Mouse (Mus musculus) kidney, postnatal 14 days (tissue): ENCODE measurements at regions not wholly inside any gene's neighbourhood (a gene's known extent, or its start where the extent isn't known, plus 50 kb on each side); places are given as distances from the start of the nearest gene placed in this dataset.
A peak's percentile ranks its signal among the peaks of the same experiment; 100 is the strongest.

Source experiments
- DNase-seq: peaks from one replicate; pipeline ENCODE4 v3.0.0; 2022; ENCODE audit warnings: mixed read lengths

DNA sequence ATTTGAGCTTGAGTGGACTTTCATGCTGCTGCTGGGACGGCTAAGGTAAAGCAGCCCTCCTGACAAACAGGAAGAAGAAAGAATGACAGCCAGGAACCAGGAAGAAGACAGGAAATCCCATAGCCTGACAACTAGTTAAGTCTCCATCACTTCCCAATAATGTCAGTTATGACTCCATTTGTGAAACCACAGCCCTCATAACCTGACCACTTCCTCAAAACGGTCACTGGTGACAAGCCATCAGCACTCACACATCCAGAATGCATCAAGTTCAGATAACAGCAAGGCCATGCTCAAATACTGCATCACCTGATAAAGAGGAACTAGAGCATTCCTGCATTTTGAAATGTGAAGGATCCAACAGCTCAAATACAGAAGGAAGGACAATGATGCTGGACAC, 288.3 kb downstream of the Zfp706 start:
- no peak for DNase-seq

DNA sequence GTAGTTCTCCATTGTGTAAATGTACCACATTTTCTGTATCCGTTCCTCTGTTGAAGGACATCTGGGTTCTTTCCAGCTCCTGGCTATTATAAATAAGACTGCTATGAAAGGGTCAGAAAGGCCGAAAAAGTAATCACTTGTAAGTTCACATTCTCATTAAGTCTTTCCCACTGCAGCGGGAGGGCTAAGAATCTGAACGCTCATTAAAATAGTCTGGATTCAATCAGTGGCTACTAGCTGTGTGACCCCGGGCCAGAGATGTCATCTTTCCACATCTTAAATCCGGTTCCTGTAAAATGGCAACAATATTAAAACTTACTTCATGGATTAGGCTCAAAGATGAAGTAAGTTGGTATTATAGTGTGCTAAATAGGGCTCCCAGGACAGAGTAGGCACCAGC, 289.7 kb downstream of the Zfp706 start:
- DNase-seq: peak; percentile 23

DNA sequence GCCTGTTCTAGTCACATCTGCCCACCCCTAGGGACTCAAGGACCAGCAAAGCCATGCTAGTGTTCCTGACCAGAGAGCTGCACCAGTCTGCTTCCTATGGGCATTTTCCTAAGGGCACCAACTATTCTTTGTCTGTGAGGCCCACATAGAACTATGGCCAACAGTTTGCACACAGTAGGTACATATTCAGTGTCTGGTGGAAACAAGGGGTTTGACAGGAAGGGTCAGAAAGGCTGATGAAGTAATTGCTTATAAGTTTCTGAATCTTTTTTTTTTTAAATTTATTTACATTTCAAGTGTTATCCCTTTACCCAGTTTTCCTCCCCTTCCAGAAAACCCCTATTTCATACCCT, 290.9 kb downstream of the Zfp706 start:
- no peak for DNase-seq

DNA sequence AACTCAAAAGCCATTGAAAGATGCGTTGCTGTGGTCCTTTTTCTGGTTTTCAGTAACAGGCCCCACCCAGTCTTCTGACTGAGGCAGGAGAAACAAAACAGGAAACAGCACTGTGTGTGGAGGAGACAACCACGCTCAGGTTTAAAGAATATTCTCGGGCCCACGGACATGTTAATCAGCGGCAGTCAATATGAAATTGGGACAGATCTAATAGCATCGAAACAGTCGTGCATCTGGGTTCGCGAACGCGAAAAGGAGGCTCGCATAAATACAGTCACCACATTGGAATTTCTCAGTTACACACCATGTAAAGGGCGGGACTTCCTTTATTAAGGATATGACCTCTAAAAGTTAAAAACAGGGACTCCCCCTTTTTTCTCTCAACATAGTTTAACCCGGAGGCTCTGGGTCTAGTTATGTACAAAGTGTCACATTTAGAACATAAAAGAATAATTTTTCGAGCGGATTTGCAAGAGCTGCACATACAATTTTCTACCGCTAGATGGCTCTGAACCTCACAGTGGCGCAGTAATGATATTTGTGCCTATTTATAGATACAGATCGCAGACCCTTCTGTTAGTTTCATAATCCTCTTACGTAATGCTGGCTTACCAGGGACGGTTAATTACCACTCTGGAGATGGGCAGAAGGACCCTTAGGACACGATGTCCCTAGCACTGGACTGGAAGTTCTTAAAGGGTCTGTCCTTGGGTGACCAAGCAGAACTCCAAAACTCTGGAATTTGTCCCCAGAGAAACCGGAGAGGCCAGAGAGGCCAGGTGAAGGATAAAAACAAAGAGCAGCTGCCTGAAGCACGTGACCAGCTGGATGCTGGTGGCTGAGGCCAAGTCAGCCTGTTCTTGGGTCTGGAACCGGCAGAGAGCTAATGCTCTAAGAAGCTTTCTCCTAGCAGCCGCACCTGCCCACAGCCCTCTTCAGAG, 291.6 kb downstream of the Zfp706 start:
- DNase-seq: peak; percentile 88

- no peak for DNase-seq
Observed at GRCm38 (mm10) chr15:36715159-36715558, 292.4 kb downstream of the Zfp706 start.

DNA sequence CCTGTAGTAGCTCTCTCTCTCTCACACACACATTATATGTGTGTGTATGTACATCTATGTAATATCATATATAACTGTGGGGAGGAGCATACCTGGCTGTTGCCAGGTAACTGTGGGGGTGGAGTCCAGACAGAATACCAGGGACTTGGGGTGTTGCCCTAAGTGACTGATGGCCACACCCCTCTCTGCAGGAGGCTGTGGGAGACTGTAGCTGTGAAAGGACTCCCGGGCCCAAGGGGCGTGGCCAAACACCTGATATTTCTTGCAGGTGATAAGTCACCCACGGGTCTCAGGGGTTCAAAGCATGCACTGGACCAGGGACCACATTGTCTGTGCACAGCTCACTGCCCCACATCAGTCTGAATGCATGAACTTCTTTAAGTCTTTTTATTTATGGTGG, 297.8 kb downstream of the Zfp706 start:
- DNase-seq: no peak

DNA sequence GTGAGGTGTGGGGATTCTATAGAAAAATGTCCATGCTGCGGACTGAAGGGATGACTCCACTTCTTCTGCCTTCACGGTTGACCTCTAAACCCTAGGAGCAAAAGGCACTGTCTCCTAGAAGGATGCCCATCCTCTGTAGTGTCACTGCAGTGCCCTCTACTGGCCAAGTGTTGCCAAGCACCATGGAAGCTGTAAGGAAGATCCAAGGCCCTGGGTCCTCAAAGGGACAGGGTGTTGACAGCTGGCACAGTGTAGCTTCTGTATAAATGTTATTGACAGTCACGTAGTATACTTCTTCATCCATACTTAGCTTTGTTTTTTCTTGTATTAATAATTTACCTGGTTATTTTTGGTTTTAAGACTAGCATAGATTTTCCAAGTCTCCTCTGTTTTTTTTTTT, 299.1 kb downstream of the Zfp706 start:
- DNase-seq: peak; percentile 79

DNA sequence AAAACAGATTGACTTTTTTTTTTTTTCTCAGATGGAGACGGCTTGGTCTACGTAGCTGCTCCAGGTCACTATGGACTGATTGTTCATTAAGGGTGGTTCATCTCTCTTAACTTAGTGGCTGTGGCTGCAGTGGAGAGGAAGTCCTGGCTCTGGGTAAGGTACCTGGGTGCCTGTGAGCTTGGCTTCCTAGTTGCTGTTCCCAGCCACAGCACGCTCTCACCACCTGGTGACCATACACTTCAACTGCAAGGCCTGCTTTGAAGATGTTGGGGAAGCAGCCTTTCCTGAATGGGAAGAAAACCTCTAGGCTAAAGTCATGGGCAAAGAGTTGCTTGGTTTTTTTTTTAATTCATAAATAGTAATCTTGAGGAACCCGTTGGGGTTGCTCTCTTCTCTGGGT, 301.6 kb downstream of the Zfp706 start:
- peak; percentile 77 for DNase-seq

- DNase-seq: no peak
Observed at GRCm38 (mm10) chr15:36705391-36705790, 302.2 kb downstream of the Zfp706 start.

DNA sequence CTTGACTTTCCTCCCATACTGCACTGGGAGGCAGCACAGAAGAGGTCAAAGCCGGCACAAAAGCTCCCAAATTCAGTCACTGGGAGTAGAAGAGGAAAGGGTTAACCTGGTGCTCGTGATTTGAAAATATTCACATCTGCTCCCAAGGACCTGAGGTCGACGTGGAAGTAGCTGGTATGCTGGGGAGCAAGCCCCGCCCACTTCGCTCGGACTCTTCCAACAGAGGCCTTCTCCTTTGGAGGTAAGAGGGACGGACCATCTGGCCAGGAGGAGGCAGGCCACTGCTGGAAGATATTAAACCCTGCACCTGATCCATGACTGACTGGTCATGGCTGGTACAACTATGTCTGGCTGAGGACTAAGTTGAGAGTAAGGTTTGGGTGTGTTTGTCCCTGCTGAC, 305.7 kb downstream of the Zfp706 start:
- DNase-seq: no peak

- DNase-seq: no peak
Observed at GRCm38 (mm10) chr15:36700196-36700595, 307.4 kb downstream of the Zfp706 start.

DNA sequence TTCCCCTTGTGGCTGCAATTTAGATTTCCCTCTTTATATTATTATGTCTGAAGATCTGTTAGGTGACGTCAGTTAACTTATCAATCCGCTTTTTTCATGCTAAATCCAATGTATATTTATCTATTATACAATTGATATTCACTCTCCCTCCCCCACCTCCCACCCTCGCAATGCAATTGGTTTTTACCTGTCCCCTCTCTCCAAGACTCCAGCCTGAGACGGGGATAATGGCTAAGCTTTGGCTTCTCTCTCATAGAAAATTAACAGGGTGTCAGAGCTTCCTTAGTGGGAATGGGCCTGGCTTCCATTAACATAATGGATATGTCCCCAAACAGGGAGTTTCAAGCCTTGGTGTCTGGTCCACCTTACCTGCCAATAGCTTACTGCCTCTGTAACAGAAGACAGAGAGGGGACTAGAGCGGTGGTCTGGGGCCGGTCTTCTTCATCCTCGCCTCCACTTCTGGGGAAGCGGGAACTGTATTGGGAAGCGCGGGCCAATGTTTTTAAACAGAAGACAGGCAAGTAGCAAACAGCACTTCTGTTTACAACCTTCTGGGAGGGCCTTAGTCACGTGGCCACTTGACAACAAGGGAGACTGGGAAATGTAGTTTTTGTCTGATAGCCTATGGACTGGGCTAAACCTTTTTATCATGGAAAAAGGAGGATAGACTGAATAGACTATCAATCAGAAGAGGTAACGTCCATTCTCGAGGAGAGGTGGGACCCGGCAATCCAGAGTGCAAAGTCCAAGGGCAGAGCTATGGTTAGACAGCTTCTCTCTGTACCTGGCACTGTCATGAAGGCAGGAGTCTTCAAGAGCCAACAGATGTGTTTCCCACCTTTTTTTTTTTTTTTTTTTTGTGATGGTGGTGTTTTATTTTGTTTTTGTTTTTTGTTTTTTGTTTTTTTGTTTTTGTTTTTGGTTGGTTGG, 312.1 kb downstream of the Zfp706 start:
- DNase-seq: peak; percentile 67

GRCm38 (mm10) chr15:36691002-36691652, 316.4 kb downstream of the Zfp706 start:
- no peak for DNase-seq

GRCm38 (mm10) chr15:36689881-36690280, 317.7 kb downstream of the Zfp706 start:
- DNase-seq: no peak

GRCm38 (mm10) chr15:36689301-36689700, 318.3 kb downstream of the Zfp706 start:
- no peak for DNase-seq

DNA sequence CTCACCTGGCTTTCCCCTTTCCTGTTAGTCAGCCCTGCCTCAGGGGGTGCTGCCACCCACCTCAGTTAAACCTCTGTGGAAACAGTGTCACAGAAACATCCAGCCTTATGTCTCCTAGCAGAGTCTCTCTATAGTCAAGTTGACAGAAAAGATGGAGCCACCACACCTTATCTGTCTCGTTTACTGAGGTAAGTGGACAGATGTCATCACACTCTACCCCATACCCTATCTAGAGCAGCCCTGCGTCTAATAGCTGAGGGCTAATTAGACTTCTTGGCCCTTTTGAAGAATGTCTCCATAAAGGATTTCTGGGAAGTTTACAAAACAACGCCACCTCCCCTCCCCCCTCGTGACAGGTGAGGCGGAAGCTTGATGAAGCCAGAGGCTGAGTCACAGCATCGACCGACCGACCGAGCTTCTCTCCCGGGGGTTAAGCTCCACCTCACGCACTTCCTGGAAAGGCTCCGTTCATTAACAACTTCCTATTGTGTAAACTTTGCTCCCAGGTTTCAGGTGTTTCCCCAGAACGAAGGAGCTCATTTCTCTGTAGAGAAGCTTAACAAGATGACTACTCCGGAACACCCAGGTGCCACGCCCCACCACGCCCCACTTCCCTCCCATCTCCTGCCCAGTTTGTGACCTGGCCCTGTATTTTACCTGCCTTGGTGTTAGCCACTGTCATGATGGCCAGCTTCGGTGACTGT, 319.4 kb downstream of the Zfp706 start:
- DNase-seq: no peak

- no peak for DNase-seq
Observed at GRCm38 (mm10) chr15:36684684-36685083, 322.9 kb downstream of the Zfp706 start.

DNA sequence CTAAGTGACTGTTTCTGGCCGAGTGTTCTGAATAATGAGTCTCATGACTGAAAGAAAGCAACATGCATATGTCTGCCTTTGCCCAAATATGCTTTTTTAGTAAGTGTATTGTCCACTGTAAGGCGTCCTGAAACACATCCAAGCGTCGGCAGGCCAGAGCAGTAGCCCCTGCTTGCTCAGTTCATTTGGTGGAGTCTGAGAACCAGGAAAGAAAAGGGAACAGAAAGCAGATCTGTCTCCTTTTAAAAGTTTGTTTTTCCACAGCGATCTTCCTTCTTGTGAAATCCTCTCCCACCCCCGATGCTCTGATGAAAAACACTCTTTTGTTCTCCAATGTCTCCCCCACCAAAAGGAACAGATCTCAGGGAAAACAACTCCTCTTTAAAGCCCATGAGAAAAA, 324.7 kb downstream of the Zfp706 start:
- no peak for DNase-seq

GRCm38 (mm10) chr15:36682159-36682558, 325.4 kb downstream of the Zfp706 start:
- DNase-seq: no peak

GRCm38 (mm10) chr15:36680361-36681140, 327.0 kb downstream of the Zfp706 start:
- peak; percentile 33 for DNase-seq

DNA sequence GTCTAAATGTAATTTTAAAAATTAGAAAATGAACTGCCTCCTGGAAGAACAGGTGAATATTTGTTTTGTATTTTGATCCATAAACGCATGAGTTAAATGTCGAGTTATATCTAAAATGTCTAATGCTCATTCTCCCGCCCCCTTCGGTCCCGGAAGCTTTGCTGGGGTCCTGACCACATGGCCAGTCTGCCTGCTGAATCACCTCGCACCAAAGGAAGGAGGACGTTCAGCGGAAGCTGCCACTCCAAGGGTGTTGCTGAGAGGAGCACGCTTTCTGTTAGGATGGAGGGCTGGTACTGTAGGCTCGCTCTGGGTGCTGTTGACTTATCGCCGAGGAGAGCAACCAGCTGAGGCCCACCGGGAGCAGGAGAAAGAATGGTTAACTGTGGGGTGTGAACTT, 328.0 kb downstream of the Zfp706 start:
- DNase-seq: no peak

GRCm38 (mm10) chr15:36669748-36670147, 337.8 kb downstream of the Zfp706 start:
- no peak for DNase-seq
